Mouse (Mus musculus): ENCODE measurements around the gene Srcin1.

DNA sequence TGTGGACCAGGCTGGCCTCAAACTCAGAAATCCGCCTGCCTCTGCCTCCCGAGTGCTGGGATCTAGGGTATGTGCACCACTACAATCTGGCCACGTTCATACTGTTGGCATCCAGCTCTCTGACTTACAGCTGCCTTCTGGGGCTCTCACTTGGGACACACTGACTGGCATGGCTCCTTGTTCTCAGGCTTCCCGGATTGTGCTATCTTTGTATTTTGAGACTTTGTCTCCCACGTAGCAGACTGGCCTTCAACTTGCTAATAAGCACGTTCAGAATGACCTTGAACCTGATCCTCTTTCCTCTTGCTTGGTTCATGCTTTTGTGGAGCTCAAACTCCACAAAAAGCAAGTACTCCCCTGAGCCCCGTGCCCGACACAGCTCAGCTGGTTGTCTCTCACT lies 90.3 kb downstream of the Srcin1 start:
- TF ChIP-seq CTCF (IDR thresholded peaks at IDR 0.05; ENCODE audit: borderline replicate concordance, insufficient read depth, low read length): no peak
- no peak for TF ChIP-seq POLR2A (IDR thresholded peaks at IDR 0.05; ENCODE audit: low read depth, low read length)

Measured in embryonic fibroblast, embryonic 13.5 days (primary cell).